Mouse (Mus musculus): ENCODE data around the gene Pik3r5. TPM values are rescaled to one million over a fixed set of nuclear protein-coding genes. Genes with fewer than 3 reads are reported as not detected.

The Pik3r5 gene
- total RNA-seq, 2 experiments from 2014 or later, result 2.1 to 4.2 TPM

DNA sequence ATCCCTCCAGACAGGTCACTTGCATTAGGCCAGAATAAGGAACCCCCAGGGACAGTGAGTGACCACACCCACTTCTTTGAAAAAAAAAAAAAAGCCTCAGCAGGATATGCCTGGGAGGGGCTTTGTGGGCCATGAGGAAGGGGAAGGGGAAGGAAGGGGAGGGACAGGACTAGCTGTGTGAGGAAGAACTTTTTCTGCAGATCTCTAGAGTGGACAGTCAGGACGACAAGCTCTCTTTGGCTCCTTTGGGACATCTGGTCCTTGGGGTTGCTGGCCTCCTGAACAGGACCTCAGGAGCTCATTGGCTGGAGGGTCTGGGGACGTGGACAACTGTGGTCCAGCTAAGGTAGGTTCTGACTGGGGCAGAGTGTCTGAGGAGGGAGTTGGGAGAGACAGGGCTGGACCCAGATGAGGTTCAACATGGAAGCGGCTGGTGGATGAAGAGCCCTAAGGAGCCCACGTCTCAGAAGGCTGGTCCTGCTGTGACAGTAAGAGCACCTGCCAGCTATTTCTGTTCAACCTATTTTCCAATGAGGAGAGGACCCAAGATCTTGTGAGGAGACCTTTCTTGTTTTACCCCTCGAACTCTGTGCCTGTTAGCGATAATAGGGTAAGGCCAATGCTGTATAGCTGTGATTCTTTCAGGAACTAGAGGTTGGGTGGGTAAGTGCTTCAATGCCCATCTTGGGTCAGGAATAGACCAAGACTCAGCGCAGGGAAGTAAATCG is 71.1 kb downstream of the Pik3r5 start, which contains the start of gene Pik3r6:
Gene Pik3r6, plus strand, starts transcription at position 118 of the 728 bp plus-strand sequence.
- no peak for DNase-seq (ENCODE audit: low spot score in 2 of 2)
- intact Hi-C loops (cut with DNase I), result no loop called here

DNA sequence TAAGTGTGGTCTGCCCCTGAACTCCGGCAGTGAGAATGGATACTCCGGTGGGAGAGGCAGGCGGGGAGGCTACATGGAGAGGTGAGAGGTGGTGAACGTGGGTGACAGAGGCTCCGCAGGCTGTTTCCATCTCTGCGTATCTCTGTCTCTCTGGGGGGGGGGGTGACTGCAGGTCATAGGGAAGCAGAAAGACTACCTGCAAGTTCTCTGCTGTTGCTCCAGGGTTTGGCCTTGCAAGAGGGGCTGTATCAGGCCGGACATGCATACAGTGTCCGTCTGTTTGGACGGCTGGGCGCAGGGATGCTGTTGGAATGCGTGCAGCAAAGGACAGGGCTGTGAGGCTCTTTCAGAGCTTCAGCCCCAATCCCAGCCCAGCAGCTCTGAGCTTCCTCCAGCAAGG is 73.0 kb downstream of the Pik3r5 start:
- intact Hi-C loops (cut with DNase I), result no loop called here
- no peak for DNase-seq (ENCODE audit: low spot score in 2 of 2)

DNA sequence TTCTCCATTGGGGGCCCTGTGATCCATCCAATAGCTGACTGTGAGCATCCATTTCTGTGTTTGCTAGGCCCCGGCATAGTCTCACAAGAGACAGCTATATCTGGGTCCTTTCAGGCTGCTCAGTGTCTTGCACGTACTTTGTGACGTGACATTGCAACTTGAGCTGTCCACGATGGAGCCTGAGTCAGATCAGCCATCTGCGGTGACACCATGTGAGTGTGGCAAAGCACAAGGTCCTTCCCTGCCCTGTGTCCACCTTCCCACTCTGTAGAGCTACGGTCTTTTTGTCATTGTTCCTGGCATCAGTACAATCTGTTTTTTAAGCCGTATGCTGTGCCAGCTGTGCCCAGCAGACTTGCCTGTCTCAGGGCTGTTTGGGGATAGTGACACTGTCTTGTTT is 75.3 kb downstream of the Pik3r5 start:
- intact Hi-C loops (cut with DNase I), result no loop called here
- no peak for DNase-seq (ENCODE audit: low spot score in 2 of 2)

DNA sequence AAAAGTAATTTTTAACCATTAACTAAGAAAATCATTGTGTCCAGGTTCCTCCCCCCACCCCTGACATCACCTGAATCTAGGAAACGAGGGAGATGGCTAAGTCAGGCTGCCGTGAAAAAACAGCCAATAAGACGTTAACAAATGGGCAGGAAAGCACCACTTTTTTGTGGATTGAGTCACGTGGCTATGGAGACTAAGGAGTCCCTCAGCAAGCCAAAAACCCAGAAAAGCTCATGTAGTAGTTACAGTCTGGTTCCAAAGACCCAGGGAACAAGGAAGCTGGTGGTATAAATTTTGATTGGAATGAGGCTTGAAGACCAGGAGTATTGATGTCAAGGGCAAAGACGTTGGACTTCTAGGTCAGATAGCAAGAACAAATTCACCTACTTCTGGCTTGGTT is 76.7 kb downstream of the Pik3r5 start:
- intact Hi-C loops (cut with DNase I), result no loop called here
- no peak for DNase-seq (ENCODE audit: low spot score in 2 of 2)

DNA sequence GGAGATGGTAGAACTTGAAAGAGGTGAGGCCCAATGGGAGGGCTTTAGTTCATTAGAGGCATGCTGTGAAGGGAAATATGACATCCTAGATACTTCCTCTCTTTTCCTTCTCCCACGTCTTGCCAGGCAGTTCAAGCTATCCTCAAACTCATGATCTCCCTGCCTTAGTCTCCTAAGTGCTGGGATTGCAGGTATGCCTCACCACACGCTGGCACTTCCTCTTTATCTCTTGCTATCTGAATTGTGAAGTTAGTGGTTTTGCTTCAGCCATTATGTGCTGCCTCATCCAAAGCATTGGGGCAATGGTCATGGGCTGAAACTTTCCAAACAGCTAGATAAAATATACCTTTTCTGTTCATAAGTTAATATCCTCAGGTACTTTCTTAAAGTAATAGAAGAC is 77.3 kb downstream of the Pik3r5 start:
- no peak for DNase-seq (ENCODE audit: low spot score in 2 of 2)
- intact Hi-C loops (cut with DNase I), result no loop called here

DNA sequence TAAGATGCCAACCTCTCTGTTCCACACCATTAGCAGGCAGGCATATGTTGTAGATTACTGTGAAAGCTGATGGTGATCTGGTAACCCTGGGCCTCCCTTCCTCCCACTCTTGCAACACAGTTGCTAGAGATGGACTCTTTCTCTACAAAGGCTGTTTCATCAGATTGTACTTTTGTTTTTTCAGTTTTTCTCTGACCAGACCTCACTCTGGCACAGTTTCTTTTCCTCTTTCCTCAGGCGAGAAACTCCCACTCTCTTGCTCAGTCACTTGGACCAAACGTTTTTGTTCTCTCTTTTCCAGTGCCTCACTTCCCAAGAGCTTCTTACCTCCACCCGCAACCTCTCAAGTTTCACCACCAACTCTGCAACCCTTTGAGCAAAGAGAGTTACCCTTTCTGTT is 82.0 kb downstream of the Pik3r5 start:
- intact Hi-C loops (cut with DNase I), result no loop called here

DNA sequence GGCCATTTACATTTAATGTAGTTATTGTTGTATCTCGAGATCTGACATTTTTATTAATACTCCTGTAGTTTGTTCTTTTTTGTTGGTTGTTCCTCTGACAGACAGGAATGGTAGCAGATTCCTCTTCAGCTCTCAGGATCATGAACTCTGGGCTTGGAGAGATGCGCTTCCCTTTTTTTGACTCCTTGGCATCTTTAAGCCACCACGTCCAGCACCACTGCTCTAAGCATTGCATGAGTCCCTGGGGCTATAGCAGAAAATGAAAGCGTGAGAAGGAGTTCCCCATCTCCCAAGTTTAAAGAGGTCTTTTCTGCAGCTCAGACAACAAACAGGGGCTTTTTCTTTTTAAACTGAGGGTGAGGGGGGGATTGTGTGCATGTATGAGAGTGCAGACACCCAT is 87.4 kb downstream of the Pik3r5 start:
- DNase-seq (ENCODE audit: low spot score in 2 of 2), result no peak
- intact Hi-C loops (cut with DNase I), result no loop called here

More for the DNA sequence above, 82.0 kb downstream of the Pik3r5 start:
- DNase-seq (ENCODE audit: low spot score in 2 of 2), result peak in 1 of 2 experiments; percentile 49

DNA sequence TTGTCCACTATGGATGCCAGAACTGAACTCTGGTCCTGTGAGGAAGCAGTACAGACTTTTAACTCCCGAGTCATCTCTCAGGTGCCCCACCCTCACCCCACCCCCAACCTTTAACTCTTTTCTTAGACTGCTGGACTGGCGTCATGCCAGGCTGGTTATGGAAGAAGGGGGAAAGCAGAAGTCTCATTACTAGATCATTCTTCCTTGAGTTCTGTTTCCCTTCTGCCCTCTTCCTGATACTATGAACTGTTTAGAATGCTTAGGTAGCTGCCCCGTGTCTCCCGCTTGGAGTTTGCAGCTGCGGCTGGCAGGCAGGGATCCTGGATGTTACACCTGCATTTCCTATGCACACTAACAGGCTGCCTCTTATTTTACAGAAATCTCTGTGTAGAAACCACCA is 87.9 kb downstream of the Pik3r5 start:
- intact Hi-C loops (cut with DNase I), result no loop called here
- no peak for DNase-seq (ENCODE audit: low spot score in 2 of 2)

DNA sequence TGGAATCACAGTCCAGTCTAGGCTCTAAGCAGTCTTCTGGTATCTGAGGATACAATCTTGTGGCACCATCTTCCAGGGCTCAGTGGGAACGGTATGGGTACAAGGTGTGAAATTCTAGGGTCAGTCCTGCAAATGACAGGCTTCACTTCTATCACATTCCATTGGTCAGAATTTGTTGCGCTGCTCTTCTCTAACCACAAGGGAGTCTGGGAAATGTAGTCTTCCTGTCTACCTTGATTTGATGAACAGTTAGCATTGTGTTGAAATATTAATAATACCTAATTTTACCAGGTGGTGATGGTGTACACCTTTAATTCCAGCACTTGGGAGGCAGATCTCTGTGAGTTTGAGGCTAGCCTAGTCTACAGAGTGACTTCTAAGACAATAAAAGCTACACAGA is 88.5 kb downstream of the Pik3r5 start:
- DNase-seq (ENCODE audit: low spot score in 2 of 2), result no peak
- intact Hi-C loops (cut with DNase I), result no loop called here

DNA sequence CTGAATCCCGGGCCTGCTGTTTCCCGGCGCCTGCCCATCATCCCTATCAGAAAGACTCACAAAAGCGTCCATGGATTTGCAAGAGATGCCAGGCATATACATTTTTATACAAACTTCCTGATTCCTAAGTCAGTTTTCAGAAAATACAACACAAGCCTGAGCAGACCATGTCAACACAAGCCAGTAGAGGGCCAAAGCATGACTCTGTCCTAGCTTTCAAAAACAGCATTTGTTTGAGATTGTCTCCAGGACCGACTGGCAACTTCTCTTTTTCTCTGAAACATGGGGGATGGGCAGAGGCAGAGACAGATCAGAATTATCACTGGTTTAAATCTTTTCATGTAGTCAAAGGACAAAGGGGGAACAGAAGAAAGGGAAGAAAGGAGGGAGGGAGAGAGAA is 89.4 kb downstream of the Pik3r5 start:
- intact Hi-C loops (cut with DNase I), result no loop called here
- no peak for DNase-seq (ENCODE audit: low spot score in 2 of 2)

DNA sequence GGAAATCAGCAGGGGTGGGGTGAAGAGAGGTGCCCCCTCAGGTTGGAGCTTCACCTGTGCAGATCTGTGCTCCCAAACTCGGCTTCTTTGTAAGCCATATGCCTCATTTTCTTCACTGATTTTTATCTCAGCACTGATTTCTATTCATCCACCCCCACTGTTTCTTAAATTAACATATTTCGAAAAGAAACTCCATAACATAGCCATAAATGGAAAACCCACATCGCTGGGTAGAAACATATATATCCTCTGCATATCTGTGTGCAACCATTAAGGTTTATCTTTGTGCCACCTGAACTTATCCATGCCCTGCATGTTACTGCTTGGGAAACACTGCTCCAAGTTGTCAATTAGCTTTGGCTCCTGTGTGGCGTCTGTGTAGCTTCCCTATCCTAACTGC is 94.5 kb downstream of the Pik3r5 start:
- intact Hi-C loops (cut with DNase I), result no loop called here
- DNase-seq (ENCODE audit: low spot score in 2 of 2), result peak; percentile 27 to 62

DNA sequence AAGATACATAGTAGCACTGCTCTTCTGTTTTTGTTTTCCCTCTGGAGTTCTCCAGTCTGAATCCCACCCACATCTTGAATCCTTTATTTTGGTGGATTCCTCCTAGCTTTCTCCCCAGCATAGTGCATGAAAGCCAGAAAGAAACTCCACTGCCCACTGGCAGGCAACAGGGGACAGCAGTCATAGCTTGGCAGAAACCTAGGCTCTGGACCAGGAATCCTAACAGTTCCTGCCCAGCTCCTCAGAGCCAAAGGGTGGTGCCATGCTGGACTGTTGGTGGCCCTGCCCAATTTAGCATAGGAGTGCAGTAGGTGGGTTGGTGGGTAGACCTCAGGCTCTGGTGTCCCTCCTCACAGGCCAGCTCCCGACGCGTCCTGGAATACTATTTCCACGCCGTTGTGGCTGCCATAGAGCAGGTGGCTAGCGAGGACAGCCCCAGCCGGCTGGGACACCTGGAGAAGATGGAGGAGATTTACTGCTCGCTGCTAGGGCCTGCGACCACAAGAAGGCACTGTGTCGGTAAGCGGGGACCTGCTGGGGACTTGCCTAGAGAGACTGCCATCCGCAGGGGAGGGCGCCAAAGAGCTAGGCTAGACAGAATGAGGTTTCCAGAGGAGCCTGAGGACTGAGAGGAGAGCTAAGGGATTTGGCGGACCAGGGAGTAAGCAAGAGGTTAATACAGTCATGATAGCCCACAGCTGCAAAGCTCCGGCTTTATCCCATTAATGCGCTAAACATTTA is 99.3 kb downstream of the Pik3r5 start:
- peak; percentile 60 to 79 for DNase-seq (ENCODE audit: low spot score in 2 of 2)
- intact Hi-C loops (cut with DNase I), result no loop called here

DNA sequence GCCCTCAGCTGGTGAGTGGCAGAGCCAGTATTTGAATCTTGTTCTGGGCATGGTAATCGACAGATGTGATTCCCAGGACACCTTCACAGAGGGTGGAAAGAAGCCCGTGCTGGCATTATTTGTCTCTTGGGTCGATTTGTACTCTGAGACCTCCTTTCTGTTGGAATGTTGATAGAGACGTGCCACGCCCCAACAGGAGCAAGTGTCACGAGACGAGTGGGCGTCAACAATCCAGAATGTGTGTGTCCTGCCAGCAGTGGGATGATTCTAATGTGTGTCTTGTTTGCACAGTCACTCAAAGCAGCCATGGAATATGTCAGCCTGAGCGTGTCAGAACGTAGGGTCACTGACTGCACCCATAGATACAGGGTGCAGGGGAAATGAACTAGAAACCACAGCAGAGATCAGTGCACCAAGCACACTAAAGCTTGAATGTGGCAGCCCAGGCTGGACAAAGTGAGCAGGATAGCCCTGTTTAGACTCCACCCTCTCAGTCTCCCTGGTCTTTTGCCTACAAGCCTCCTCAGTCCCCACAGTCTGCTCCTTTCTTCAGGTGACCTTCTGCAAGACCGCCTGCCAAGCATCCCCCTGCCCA is 100.1 kb downstream of the Pik3r5 start:
- DNase-seq (ENCODE audit: low spot score in 2 of 2), result no peak
- intact Hi-C loops (cut with DNase I), result no loop called here

DNA sequence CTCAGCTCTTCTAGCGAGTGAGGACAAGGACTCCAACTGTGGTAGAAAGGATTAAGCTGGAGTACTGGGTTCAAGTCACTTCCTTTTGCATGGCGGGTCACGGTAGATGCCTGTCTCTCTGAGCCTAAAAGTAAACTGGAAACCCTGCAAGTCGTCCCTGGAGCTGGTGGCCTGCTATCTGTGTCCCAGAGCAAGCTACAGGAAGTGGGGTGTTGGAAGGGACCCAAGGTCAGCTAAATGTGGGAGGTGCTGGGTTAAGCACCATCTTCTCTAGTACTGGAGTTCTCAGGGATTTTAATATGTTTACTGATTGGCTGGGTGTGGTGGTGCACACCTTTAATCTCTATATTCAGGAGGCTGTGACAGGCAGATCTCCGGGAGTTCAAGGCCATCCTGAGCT is 100.9 kb downstream of the Pik3r5 start:
- DNase-seq (ENCODE audit: low spot score in 2 of 2), result no peak
- intact Hi-C loops (cut with DNase I), result no loop called here

DNA sequence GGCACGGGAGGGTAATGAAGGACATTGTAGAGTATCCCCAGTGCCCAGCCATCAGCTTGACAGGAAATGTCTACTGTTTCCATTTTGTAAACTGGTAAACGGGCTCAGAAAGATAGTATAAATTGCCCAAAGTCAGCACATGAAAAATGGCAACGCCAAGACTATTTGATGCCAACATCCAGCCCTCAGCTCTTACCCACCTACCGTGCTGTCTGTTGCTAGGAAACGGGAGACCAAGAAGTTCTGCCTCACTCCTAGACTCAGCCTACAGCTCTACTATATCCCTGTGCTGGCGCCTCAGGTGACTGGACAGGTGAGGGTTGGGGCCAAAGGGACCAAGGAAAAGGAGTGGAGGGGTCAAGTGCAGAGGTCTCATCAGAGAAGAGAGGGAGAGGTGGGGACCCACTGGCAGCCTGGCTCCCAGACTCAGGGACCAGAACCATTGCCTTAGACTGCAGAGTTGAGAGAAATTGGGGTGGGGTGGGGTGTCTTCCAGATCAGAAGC is 102.1 kb downstream of the Pik3r5 start:
- intact Hi-C loops (cut with DNase I), result no loop called here
- DNase-seq (ENCODE audit: low spot score in 2 of 2), result peak in 1 of 2 experiments; percentile 55

DNA sequence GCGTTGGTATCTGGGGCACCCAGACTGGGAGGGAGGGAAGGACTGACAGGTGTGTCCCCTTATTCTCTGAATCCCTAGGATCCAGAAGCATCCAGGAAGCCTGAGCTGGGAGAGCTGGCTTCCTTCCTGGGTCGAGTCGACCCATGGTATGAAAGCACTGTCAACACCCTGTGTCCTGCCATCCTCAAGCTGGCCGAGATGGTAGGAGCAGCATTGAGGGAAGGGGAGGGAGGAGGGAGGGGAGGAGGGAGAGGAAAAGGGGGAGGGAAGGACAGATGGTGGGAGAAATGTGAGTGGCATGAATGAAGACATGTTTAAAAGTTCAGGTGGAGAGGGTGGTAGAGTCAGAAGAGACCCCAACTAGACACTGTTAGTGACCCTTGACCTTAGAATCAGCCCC is 104.1 kb downstream of the Pik3r5 start:
- intact Hi-C loops (cut with DNase I), result no loop called here
- DNase-seq (ENCODE audit: low spot score in 2 of 2), result no peak

DNA sequence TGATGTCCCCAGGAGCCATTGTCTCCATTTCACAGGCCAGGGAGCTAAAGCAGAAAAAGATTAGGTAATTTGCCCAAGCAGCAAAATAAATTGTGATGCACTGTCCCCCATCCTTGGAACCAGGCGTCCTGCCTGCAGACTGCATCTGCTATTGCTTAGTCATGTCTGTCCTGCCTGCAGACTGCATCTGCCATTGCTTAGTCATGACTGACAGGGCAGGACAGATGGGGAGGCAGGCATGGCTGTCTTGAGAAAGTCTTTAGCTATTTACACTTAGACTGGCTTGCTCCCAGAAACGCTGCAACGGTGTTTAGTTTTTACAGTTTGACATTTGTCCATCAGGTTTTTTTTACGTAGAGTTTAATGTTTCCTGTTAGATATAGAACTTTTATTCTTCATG is 104.5 kb downstream of the Pik3r5 start:
- peak; percentile 48 to 77 for DNase-seq (ENCODE audit: low spot score in 2 of 2)
- intact Hi-C loops (cut with DNase I), result no loop called here

DNA sequence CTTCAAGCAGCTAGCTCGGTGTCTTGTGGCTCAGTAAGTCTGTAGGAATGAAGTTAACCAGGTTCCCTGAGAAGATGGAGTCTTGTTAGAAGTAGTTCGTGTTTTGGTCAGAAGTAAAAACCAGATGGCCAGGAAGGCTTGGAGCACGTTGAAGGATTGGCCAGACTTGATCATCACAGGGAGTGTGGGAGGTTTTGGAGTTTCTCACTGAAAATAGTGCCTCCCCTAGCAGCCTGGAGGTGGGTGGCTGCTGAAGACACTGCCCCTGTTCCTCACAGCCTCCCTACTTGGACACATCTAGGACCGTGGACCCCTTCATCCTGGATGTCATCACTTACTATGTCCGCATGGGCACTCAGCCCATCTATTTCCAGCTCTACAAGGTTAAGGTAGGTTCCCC is 107.7 kb downstream of the Pik3r5 start:
- DNase-seq (ENCODE audit: low spot score in 2 of 2), result peak in 1 of 2 experiments; percentile 86
- intact Hi-C loops (cut with DNase I), result no loop called here

DNA sequence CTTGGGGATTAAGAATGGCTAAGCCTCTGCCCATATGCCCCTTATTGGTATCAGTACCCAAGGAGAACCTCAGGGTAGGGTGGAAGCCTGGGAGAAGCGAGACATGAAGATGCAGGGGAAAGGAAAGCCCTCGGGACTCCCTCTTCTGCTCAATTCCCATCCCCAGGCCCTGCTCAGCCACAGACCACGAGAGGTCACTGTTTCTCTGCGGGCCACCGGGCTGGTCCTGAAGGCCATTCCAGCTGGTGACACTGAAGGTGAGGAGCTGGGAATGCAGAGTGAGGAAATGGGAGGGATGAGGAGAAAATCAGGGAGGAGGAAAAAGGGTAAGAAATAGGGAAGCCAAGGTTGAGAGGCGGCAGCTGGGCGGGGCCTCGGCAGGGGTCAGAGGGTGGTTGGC is 112.6 kb downstream of the Pik3r5 start:
- intact Hi-C loops (cut with DNase I), result no loop called here

DNA sequence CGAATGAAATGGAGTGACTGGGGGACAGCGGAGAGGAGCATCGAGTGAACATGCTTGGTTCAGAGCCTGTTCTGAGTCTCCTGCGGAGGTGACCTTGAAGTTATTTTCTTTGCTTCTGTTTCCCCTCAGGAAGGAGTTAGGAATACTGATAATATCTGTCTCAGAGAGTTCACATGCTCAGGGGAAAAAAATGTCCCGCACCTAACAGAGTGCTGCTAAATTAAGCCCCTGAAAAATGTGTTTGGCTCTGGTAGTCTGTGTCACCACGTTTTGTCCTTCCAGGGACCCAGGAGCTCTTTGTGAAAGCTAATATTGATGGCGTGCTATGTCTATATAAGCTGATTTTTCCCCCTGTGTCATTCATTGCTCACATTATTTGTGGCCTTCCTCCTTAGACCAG is 113.3 kb downstream of the Pik3r5 start:
- intact Hi-C loops (cut with DNase I), result no loop called here
- DNase-seq (ENCODE audit: low spot score in 2 of 2), result no peak

More for the DNA sequence above, 112.6 kb downstream of the Pik3r5 start:
- no peak for DNase-seq (ENCODE audit: low spot score in 2 of 2)
